Comparison of ENCODE assay signal across 8 mouse cellular contexts in the genomic region with DNA sequence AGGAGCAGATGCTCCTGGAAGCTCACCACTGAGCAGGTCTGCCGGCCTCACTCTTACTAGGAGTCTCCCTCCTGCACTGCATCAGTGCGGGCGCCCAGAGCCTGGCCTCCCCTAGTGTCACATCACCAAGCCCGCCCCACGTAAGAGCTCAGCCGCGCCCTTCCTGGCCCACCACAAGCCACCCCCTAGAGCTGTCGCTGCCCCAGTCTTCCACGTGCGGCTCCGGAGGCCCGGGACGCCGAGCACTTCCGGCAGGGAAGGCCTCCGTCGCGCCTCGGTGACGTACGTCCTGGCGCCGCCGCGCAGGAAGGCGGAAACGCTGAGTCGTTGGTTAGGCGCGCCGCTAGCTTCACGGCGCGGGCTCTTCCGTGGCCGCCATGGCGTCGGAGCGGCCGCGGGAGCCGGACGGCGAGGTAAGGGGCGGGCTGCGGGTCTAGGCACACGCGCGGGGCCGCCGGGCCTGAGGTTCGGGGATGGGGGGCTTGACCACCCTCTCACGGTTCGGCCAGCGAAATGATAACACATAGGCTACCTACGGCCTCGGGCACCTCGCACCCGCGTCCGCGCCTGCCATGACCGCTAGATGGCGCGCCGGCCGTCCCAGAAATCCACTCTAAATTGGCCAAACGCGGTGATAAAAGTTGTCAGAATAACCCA. TPM values are rescaled to one million over a fixed set of nuclear protein-coding genes. Genes with fewer than 3 reads are reported as not detected.
DNase-seq lines count a peak whose midpoint lies in the region; ATAC-seq and TF ChIP-seq lines count a peak whose summit lies in the region.

A gene (plus strand): TSS at position 290 of the 657 bp plus-strand sequence.

- TF ChIP-seq CTCF in bone marrow, adult 2 months (IDR thresholded peaks at IDR 0.05; ENCODE audit: control insufficient read depth, insufficient read depth, low read length): peak; percentile 78

- ATAC-seq in embryonic facial prominence, embryonic 15.5 days (ENCODE audit: insufficient number of reproducible peaks, low FRiP score, low TSS enrichment, low read depth): peak; percentile 91
- peak; percentile 95 for ATAC-seq in kidney, embryonic 14.5 days (ENCODE audit: low FRiP score, low TSS enrichment)
- ATAC-seq in limb, embryonic 15.5 days (ENCODE audit: insufficient number of reproducible peaks, low FRiP score, low TSS enrichment, low read depth): peak; percentile 90

- peak within 1 kb of the TSS; percentile 79 for H3K9ac ChIP-seq in embryonic facial prominence, embryonic 15.5 days
- H3K9ac ChIP-seq in kidney, embryonic 14.5 days (ENCODE audit: low read depth, low read length): peak within 1 kb of the TSS; percentile 73
- peak within 1 kb of the TSS; percentile 71 for H3K9ac ChIP-seq in limb, embryonic 15.5 days

- peaks cover 2% of the 10 kb centered on the region for H3K4me1 ChIP-seq in bone marrow, adult 2 months (ENCODE audit: control insufficient read depth, insufficient read depth, low read length)
- peaks cover 32% of the 10 kb centered on the region for H3K4me1 ChIP-seq in embryonic facial prominence, embryonic 15.5 days
- peaks cover 24% of the 10 kb centered on the region for H3K4me1 ChIP-seq in kidney, embryonic 14.5 days (ENCODE audit: control insufficient read depth, insufficient read depth, low read length)
- peaks cover 24% of the 10 kb centered on the region for H3K4me1 ChIP-seq in limb, embryonic 15.5 days

- H3K4me3 ChIP-seq in bone marrow, adult 2 months (replicated peaks; ENCODE audit: control insufficient read depth, low read depth, low read length): peak within 1 kb of the TSS; percentile 90
- peak within 1 kb of the TSS; percentile 81 for H3K4me3 ChIP-seq in embryonic facial prominence, embryonic 15.5 days (replicated peaks)
- H3K4me3 ChIP-seq in kidney, embryonic 14.5 days (ENCODE audit: low read length): peak within 1 kb of the TSS; percentile 58
- peak within 1 kb of the TSS; percentile 76 for H3K4me3 ChIP-seq in limb, embryonic 15.5 days

- peak; percentile 75; the same call in 1 of the 2 replicates for TF ChIP-seq POLR2A in bone marrow, adult 2 months (IDR thresholded peaks at IDR 0.05; ENCODE audit: borderline replicate concordance, control insufficient read depth, low read depth, low read length)

- peaks cover 38% of the 10 kb centered on the region for H3K36me3 ChIP-seq in embryonic facial prominence, embryonic 15.5 days
- H3K36me3 ChIP-seq in kidney, embryonic 14.5 days (ENCODE audit: control insufficient read depth, insufficient read depth, low read length): peaks cover 50% of the 10 kb centered on the region
- peaks cover 39% of the 10 kb centered on the region for H3K36me3 ChIP-seq in limb, embryonic 15.5 days

- under 1% methylated on average over 69 of the region's 69 CpGs for WGBS in bone marrow, adult 2 months
- under 1% methylated on average over 69 of the region's 69 CpGs for WGBS in embryonic facial prominence, embryonic 15.5 days
- under 1% methylated on average over 69 of the region's 69 CpGs for WGBS in kidney, embryonic 14.5 days
- under 1% methylated on average over 62 of the region's 69 CpGs for WGBS in limb, embryonic 15.5 days

- H3K4me2 ChIP-seq in embryonic facial prominence, embryonic 15.5 days (replicated peaks): peak within 1 kb of the TSS; percentile 71
- peak within 1 kb of the TSS; percentile 68 for H3K4me2 ChIP-seq in kidney, embryonic 14.5 days (replicated peaks; ENCODE audit: low read depth, low read length)
- H3K4me2 ChIP-seq in limb, embryonic 15.5 days: peak within 1 kb of the TSS; percentile 71

- DNase-seq in 416B (ENCODE audit: low read depth): peak; percentile 94
- DNase-seq in heart, adult 9 months (ENCODE audit: low spot score in 2 of 2): peak; percentile 91 to 93
- peak; percentile 82 to 88 for DNase-seq in monocyte, adult 2 months (ENCODE audit: low read depth in 1 of 2, low spot score in 2 of 2)
- peak; percentile 92 for DNase-seq in spleen, postnatal 36 days (ENCODE audit: low spot score in 2 of 2)

- H3K27ac ChIP-seq in bone marrow, adult 2 months (ENCODE audit: control insufficient read depth, insufficient read depth, low read depth, low read length, poor library complexity): peak within 1 kb of the TSS; percentile 94
- H3K27ac ChIP-seq in embryonic facial prominence, embryonic 15.5 days (replicated peaks): peak within 1 kb of the TSS; percentile 92
- H3K27ac ChIP-seq in kidney, embryonic 14.5 days (ENCODE audit: low read depth, low read length): peak within 1 kb of the TSS; percentile 67
- H3K27ac ChIP-seq in limb, embryonic 15.5 days: peak within 1 kb of the TSS; percentile 93

- no peaks in the 10 kb centered on the region for H3K9me3 ChIP-seq in embryonic facial prominence, embryonic 15.5 days (replicated peaks)
- no peaks in the 10 kb centered on the region for H3K9me3 ChIP-seq in kidney, embryonic 14.5 days (ENCODE audit: control insufficient read depth, low read length)
- H3K9me3 ChIP-seq in limb, embryonic 15.5 days: no peaks in the 10 kb centered on the region

- H3K27me3 ChIP-seq in embryonic facial prominence, embryonic 15.5 days: no peaks in the 10 kb centered on the region
- no peaks in the 10 kb centered on the region for H3K27me3 ChIP-seq in kidney, embryonic 14.5 days (ENCODE audit: control insufficient read depth, insufficient read depth, low read length)
- no peaks in the 10 kb centered on the region for H3K27me3 ChIP-seq in limb, embryonic 15.5 days

RNA-seq across cellular contexts. Expression of the gene that starts here (rescaled TPM):
- polyA plus RNA-seq in bone marrow, adult 2 months (2011; ENCODE audit: insufficient read depth, insufficient read length, low replicate concordance, missing spikeins): 21.3 and 27.2 TPM in 2 replicates
- 31.6 and 35.1 TPM in 2 replicates for polyA plus RNA-seq in embryonic facial prominence, embryonic 15.5 days (2015; fragmentation: Nextera tagmentation; extraction: Ambion mirVana)
- 32.1 and 38.5 TPM in 2 replicates for polyA plus RNA-seq in kidney, embryonic 14.5 days (2014; fragmentation: Nextera tagmentation; extraction: Ambion mirVana)
- 27.7 and 29.5 TPM in 2 replicates for polyA plus RNA-seq in limb, embryonic 15.5 days (2015; fragmentation: Nextera tagmentation; extraction: Ambion mirVana)

Comparison
In these comparisons a context has a peak if more than half of its experiments do, and no peak if none do; other contexts are left out.
1. Peak in every context shown above with its lines: DNase-seq, ATAC-seq, H3K4me3 ChIP-seq and H3K27ac ChIP-seq.